Mouse (Mus musculus) E14TG2a.4 (cell line): ENCODE measurements at regions not wholly inside any gene's neighbourhood (a gene's known extent, or its start where the extent isn't known, plus 50 kb on each side); places are given as distances from the start of the nearest gene placed in this dataset.

Experiments used
- H3K27me3 ChIP-seq: 2 replicates; pipeline ENCODE4 v1.6.1; 2014; ENCODE audit warnings: low read length, control low read depth; ENCODE audit not compliant: insufficient read depth
- H3K36me3 ChIP-seq: 2 replicates; pipeline ENCODE4 v1.6.1; 2014; ENCODE audit warnings: low read length, control low read depth; ENCODE audit not compliant: insufficient read depth
- H3K4me1 ChIP-seq: replicated peaks from 2 replicates; pipeline ENCODE4 v1.6.1; 2014; ENCODE audit warnings: low read depth, low read length, control low read depth
- H3K4me3 ChIP-seq: replicated peaks from 2 replicates; pipeline ENCODE4 v1.5.1; 2014; ENCODE audit warnings: mild to moderate bottlenecking, low read length
- H3K9me3 ChIP-seq: 2 replicates; pipeline ENCODE4 v1.6.1; 2014; ENCODE audit warnings: low read length, control low read depth
- CTCF ChIP-seq: conservative IDR thresholded peaks from 2 replicates; pipeline ENCODE4 v1.5.1; 2014; ENCODE audit warnings: low read length
- NANOG ChIP-seq: IDR thresholded peaks from 2 replicates; pipeline ENCODE4 v1.6.1; 2014; ENCODE audit warnings: borderline replicate concordance, low read length, mixed read lengths
- POU5F1 ChIP-seq: IDR thresholded peaks from 2 replicates; pipeline ENCODE4 v1.6.1; 2014; ENCODE audit warnings: low read length, borderline replicate concordance

- H3K4me3 ChIP-seq, result no peak overlapping the region
- H3K27me3 ChIP-seq, result no peaks in the 10 kb centered on the region
- peaks cover 35% of the 10 kb centered on the region for H3K9me3 ChIP-seq
- H3K4me1 ChIP-seq, result peaks cover 10% of the 10 kb centered on the region
- TF ChIP-seq CTCF (no peak), NANOG (no peak), POU5F1 (no peak)
- H3K36me3 ChIP-seq, result peaks cover 19% of the 10 kb centered on the region
Observed at GRCm38 (mm10) chr8:52355226-52355625, 1156.3 kb upstream of the Aga start.

- Histone ChIP-seq H3K4me1 (peaks cover 10% of the 10 kb centered on the region), H3K9me3 (peaks cover 41% of the 10 kb centered on the region), H3K36me3 (peaks cover 19% of the 10 kb centered on the region), H3K4me3 (no peak overlapping the region), H3K27me3 (no peaks in the 10 kb centered on the region)
- TF ChIP-seq CTCF, result no peak
- peak; percentile 30; the same call in 1 of the 2 replicates for TF ChIP-seq POU5F1
- peak; percentile 10; the same call in 1 of the 2 replicates for TF ChIP-seq NANOG
Observed at GRCm38 (mm10) chr8:52356001-52356734, 1155.4 kb upstream of the Aga start.

- Histone ChIP-seq H3K4me1 (peaks cover 10% of the 10 kb centered on the region), H3K36me3 (peaks cover 19% of the 10 kb centered on the region), H3K9me3 (peaks cover 43% of the 10 kb centered on the region), H3K4me3 (no peak overlapping the region), H3K27me3 (no peaks in the 10 kb centered on the region)
- no peak for TF ChIP-seq POU5F1
- no peak for TF ChIP-seq NANOG
- TF ChIP-seq CTCF, result no peak
Observed at GRCm38 (mm10) chr8:52357840-52358239, 1153.7 kb upstream of the Aga start.
